Mouse (Mus musculus): ENCODE results near the gene Zfp92. TPM values are rescaled to one million over a fixed set of nuclear protein-coding genes. Genes with fewer than 3 reads are reported as not detected.
"Not testable (repeated sequence)": the region's sequence is repeated elsewhere in the genome, so short reads cannot be mapped to it uniquely, and the experiment has no call there.

The Zfp92 gene
- polyA plus RNA-seq (2012; ENCODE audit: insufficient read depth, low replicate concordance), result not detected in 2 replicates

GRCm38 (mm10) chrX:73410880-73411517, at the start of gene Zfp92:
Gene Zfp92, plus strand, starts transcription at chrX:73411096.
- no peaks in the 10 kb centered on the region for H3K36me3 ChIP-seq (replicated peaks; ENCODE audit: low read length)
- peaks cover 9% of the 10 kb centered on the region; the same call in 1 of the 2 replicates for H3K4me1 ChIP-seq
- TF ChIP-seq FLI1 (IDR thresholded peaks at IDR 0.05; ENCODE audit: low read length) (no peak), GATA1 (IDR thresholded peaks at IDR 0.05; ENCODE audit: borderline replicate concordance, low read length) (no peak)
- peaks cover 23% of the 10 kb centered on the region for H3K9me3 ChIP-seq
- peaks cover 32% of the 10 kb centered on the region for H3K27me3 ChIP-seq (replicated peaks)
- H3K4me3 ChIP-seq (replicated peaks), result peak within 1 kb of the TSS; percentile 84

- no peak overlapping the region for H3K4me3 ChIP-seq (replicated peaks)
- no peaks in the 10 kb centered on the region for H3K9me3 ChIP-seq
- H3K4me1 ChIP-seq, result no peaks in the 10 kb centered on the region
- no peak for TF ChIP-seq GATA1 (IDR thresholded peaks at IDR 0.05; ENCODE audit: borderline replicate concordance, low read length)
- TF ChIP-seq FLI1 (IDR thresholded peaks at IDR 0.05; ENCODE audit: low read length), result no peak
- H3K27me3 ChIP-seq (replicated peaks), result peaks cover 15% of the 10 kb centered on the region
- H3K36me3 ChIP-seq (replicated peaks; ENCODE audit: low read length), result peaks cover 16% of the 10 kb centered on the region
Measured at GRCm38 (mm10) chrX:73363291-73363690, 47.6 kb upstream of the Zfp92 start.

- no peaks in the 10 kb centered on the region for H3K36me3 ChIP-seq (replicated peaks; ENCODE audit: low read length)
- no peak overlapping the region for H3K4me3 ChIP-seq (replicated peaks)
- H3K4me1 ChIP-seq, result peaks cover 8% of the 10 kb centered on the region
- peaks cover 10% of the 10 kb centered on the region; the same call in 1 of the 2 replicates for H3K9me3 ChIP-seq
- TF ChIP-seq FLI1 (IDR thresholded peaks at IDR 0.05; ENCODE audit: low read length), result no peak
- TF ChIP-seq GATA1 (IDR thresholded peaks at IDR 0.05; ENCODE audit: borderline replicate concordance, low read length), result no peak
- H3K27me3 ChIP-seq (replicated peaks), result peaks cover 16% of the 10 kb centered on the region
Measured at GRCm38 (mm10) chrX:73384419-73384818, 26.5 kb upstream of the Zfp92 start.

GRCm38 (mm10) chrX:73384924-73385323, 26.0 kb upstream of the Zfp92 start:
- H3K9me3 ChIP-seq, result peaks cover 10% of the 10 kb centered on the region; the same call in 1 of the 2 replicates
- TF ChIP-seq GATA1 (IDR thresholded peaks at IDR 0.05; ENCODE audit: borderline replicate concordance, low read length) (no peak), FLI1 (IDR thresholded peaks at IDR 0.05; ENCODE audit: low read length) (no peak)
- H3K36me3 ChIP-seq (replicated peaks; ENCODE audit: low read length), result no peaks in the 10 kb centered on the region
- peaks cover 16% of the 10 kb centered on the region for H3K27me3 ChIP-seq (replicated peaks)
- H3K4me1 ChIP-seq, result peaks cover 8% of the 10 kb centered on the region
- no peak overlapping the region for H3K4me3 ChIP-seq (replicated peaks)

GRCm38 (mm10) chrX:73391481-73391880, 19.4 kb upstream of the Zfp92 start:
- Histone ChIP-seq H3K36me3 (replicated peaks; ENCODE audit: low read length) (no peaks in the 10 kb centered on the region), H3K4me3 (replicated peaks) (no peak overlapping the region), H3K9me3 (peaks cover 3% of the 10 kb centered on the region; the same call in 1 of the 2 replicates), H3K27me3 (replicated peaks) (peaks cover 39% of the 10 kb centered on the region), H3K4me1 (peaks cover 2% of the 10 kb centered on the region; the same call in 1 of the 2 replicates)
- TF ChIP-seq GATA1 (IDR thresholded peaks at IDR 0.05; ENCODE audit: borderline replicate concordance, low read length), result no peak
- TF ChIP-seq FLI1 (IDR thresholded peaks at IDR 0.05; ENCODE audit: low read length), result no peak

GRCm38 (mm10) chrX:73396446-73396845, 14.4 kb upstream of the Zfp92 start:
- Histone ChIP-seq H3K4me3 (replicated peaks) (no peak overlapping the region), H3K4me1 (peaks cover 3% of the 10 kb centered on the region; the same call in 1 of the 2 replicates), H3K9me3 (peaks cover 11% of the 10 kb centered on the region), H3K27me3 (replicated peaks) (peaks cover 54% of the 10 kb centered on the region), H3K36me3 (replicated peaks; ENCODE audit: low read length) (no peaks in the 10 kb centered on the region)
- TF ChIP-seq GATA1 (IDR thresholded peaks at IDR 0.05; ENCODE audit: borderline replicate concordance, low read length) (no peak), FLI1 (IDR thresholded peaks at IDR 0.05; ENCODE audit: low read length) (no peak)

- H3K36me3 ChIP-seq (replicated peaks; ENCODE audit: low read length); H3K4me3 ChIP-seq (replicated peaks); H3K4me1 ChIP-seq: not testable (repeated sequence)
- peaks cover 13% of the 10 kb centered on the region for H3K9me3 ChIP-seq
- H3K27me3 ChIP-seq (replicated peaks), result peaks cover 39% of the 10 kb centered on the region
Measured at GRCm38 (mm10) chrX:73398636-73399035, 12.3 kb upstream of the Zfp92 start, which contains the start of gene Gm18336. Gene Gm18336, minus strand, starts transcription at chrX:73398736.

GRCm38 (mm10) chrX:73400951-73401350, 9.9 kb upstream of the Zfp92 start:
- no peaks in the 10 kb centered on the region for H3K36me3 ChIP-seq (replicated peaks; ENCODE audit: low read length)
- peaks cover 22% of the 10 kb centered on the region for H3K27me3 ChIP-seq (replicated peaks)
- H3K9me3 ChIP-seq, result peaks cover 16% of the 10 kb centered on the region
- H3K4me1 ChIP-seq, result peaks cover 3% of the 10 kb centered on the region; the same call in 1 of the 2 replicates
- no peak for TF ChIP-seq FLI1 (IDR thresholded peaks at IDR 0.05; ENCODE audit: low read length)
- no peak for TF ChIP-seq GATA1 (IDR thresholded peaks at IDR 0.05; ENCODE audit: borderline replicate concordance, low read length)
- H3K4me3 ChIP-seq (replicated peaks), result no peak overlapping the region

- Histone ChIP-seq H3K36me3 (replicated peaks; ENCODE audit: low read length) (no peaks in the 10 kb centered on the region), H3K27me3 (replicated peaks) (peaks cover 17% of the 10 kb centered on the region), H3K4me3 (replicated peaks) (no peak overlapping the region), H3K9me3 (peaks cover 22% of the 10 kb centered on the region), H3K4me1 (peaks cover under 1% of the 10 kb centered on the region; the same call in 1 of the 2 replicates)
- TF ChIP-seq FLI1 (IDR thresholded peaks at IDR 0.05; ENCODE audit: low read length) (no peak), GATA1 (IDR thresholded peaks at IDR 0.05; ENCODE audit: borderline replicate concordance, low read length) (no peak)
Measured at GRCm38 (mm10) chrX:73401616-73402015, 9.3 kb upstream of the Zfp92 start.

- TF ChIP-seq GATA1 (IDR thresholded peaks at IDR 0.05; ENCODE audit: borderline replicate concordance, low read length) (no peak), FLI1 (IDR thresholded peaks at IDR 0.05; ENCODE audit: low read length) (no peak)
Measured at GRCm38 (mm10) chrX:73412767-73413166, 1.9 kb downstream of the Zfp92 start.

More at GRCm38 (mm10) chrX:73412767-73413166, 1.9 kb downstream of the Zfp92 start:
- peaks cover 34% of the 10 kb centered on the region for H3K27me3 ChIP-seq (replicated peaks)
- peaks cover 9% of the 10 kb centered on the region for H3K9me3 ChIP-seq
- peaks cover 9% of the 10 kb centered on the region; the same call in 1 of the 2 replicates for H3K4me1 ChIP-seq
- H3K36me3 ChIP-seq (replicated peaks; ENCODE audit: low read length), result no peaks in the 10 kb centered on the region
- no peak overlapping the region for H3K4me3 ChIP-seq (replicated peaks)

Measured in megakaryocyte, embryonic 14.5 days (primary cell).